Mouse (Mus musculus) hematopoietic stem cell, adult 5-6 weeks (primary cell): Measurements from ENCODE around the gene Tvp23a. TPM values are rescaled to one million over a fixed set of nuclear protein-coding genes. Genes with fewer than 3 reads are reported as not detected.

Experiments used
- ATAC-seq, 2 experiments: fragments of 125-278 bp in 1 of 2; replicated peaks in 1 of 2; 2 replicates each; pipeline ENCODE4 v1.8.0; 2016 to 2017; ENCODE audit warnings: inconsistent platforms in 2 of 2, mild to moderate bottlenecking in 2 of 2, moderate number of reproducible peaks in 2 of 2, low read depth in 1 of 2, moderate TSS enrichment in 1 of 2; ENCODE audit not compliant: low FRiP score in 2 of 2, poor library complexity in 2 of 2, severe bottlenecking in 2 of 2, insufficient read depth in 1 of 2, low TSS enrichment in 1 of 2
- total RNA-seq: library from RNA; stranded (forward); fragments of 172-1452, 232-1000 nt; gene quantifications from 2 replicates; pipeline ENCODE4 v1.2.3, GENCODE M21; 2017

Gene Tvp23a
- total RNA-seq, 1 experiment from 2014 or later = not detected

GRCm38 (mm10) chr16:10372372-10372771 is 74.8 kb downstream of the Tvp23a start:
- no peak for ATAC-seq

Other genes with a start within 250 kb of the Tvp23a start
- gene Emp2, start 133.4 kb downstream of the Tvp23a start, total RNA-seq = 0.19 and 0.55 TPM in 2 replicates
- gene Tekt5, start 51.9 kb downstream of the Tvp23a start, total RNA-seq = not detected in 2 replicates
- 35.9 and 42.6 TPM in 2 replicates for gene Nubp1, start 35.4 kb downstream of the Tvp23a start, total RNA-seq
- 2.3 and 2.4 TPM in 2 replicates for gene Ciita, start 32.7 kb upstream of the Tvp23a start, total RNA-seq
- gene Dexi, start 95.7 kb upstream of the Tvp23a start, total RNA-seq = 6.6 and 13.0 TPM in 2 replicates
- gene Clec16a, start 98.0 kb upstream of the Tvp23a start, total RNA-seq = 15.0 and 15.4 TPM in 2 replicates